Mouse (Mus musculus) megakaryocyte progenitor cell, adult 5-6 weeks (primary cell): ENCODE results near the gene Gm813. TPM values are rescaled to one million over a fixed set of nuclear protein-coding genes. Genes with fewer than 3 reads are reported as not detected.
A peak's percentile ranks its signal among the peaks of the same experiment; 100 is the strongest.

Experiments
- ATAC-seq: replicated peaks from 2 replicates; pipeline ENCODE4 v1.8.0; 2016; ENCODE audit warnings: mild to moderate bottlenecking, moderate TSS enrichment, inconsistent platforms; ENCODE audit not compliant: poor library complexity
- total RNA-seq, 2 experiments: library from RNA; stranded (forward) in 1 of 2; stranded (reverse) in 1 of 2; fragments of 157-497, 149-512 nt in 1 of 2; fragments of 200-1000 nt in 1 of 2; gene quantifications; 2 replicates each; pipeline versions ENCODE4 v1.2.3 to v1.2.4; 2015 to 2017

Gm813 gene
- total RNA-seq, 2 experiments from 2014 or later, result not detected

- no peak for ATAC-seq
Measured at GRCm38 (mm10) chr16:58607101-58607500, 9.7 kb downstream of the Gm813 start.

GRCm38 (mm10) chr16:58604680-58605079, 12.1 kb downstream of the Gm813 start:
- ATAC-seq, result peak; percentile 95

- ATAC-seq, result peak; percentile 33
Measured at GRCm38 (mm10) chr16:58603831-58604230, 12.9 kb downstream of the Gm813 start.

- ATAC-seq, result no peak
Measured at GRCm38 (mm10) chr16:58600846-58601245, 15.9 kb downstream of the Gm813 start.

GRCm38 (mm10) chr16:58591299-58591698, 25.5 kb downstream of the Gm813 start:
- no peak for ATAC-seq

- ATAC-seq, result no peak
Measured at GRCm38 (mm10) chr16:58589444-58589843, 27.3 kb downstream of the Gm813 start.

GRCm38 (mm10) chr16:58573949-58574722, 42.6 kb downstream of the Gm813 start:
- no peak for ATAC-seq

GRCm38 (mm10) chr16:58570694-58571264, 46.0 kb downstream of the Gm813 start:
- no peak for ATAC-seq

Other genes with a start within 250 kb of the Gm813 start
- gene Dcbld2, start 208.5 kb downstream of the Gm813 start, total RNA-seq (2015), result 0.29 and 0.35 TPM in 2 replicates
- 0.07 and 0.33 TPM in 2 replicates for gene Dcbld2, start 208.5 kb downstream of the Gm813 start, total RNA-seq (2017)
- 2.8 and 4.5 TPM in 2 replicates for gene St3gal6, start 92.7 kb downstream of the Gm813 start, total RNA-seq (2015)
- gene St3gal6, start 92.7 kb downstream of the Gm813 start, total RNA-seq (2017), result 4.0 and 8.0 TPM in 2 replicates
- gene E330017A01Rik, start 21.8 kb upstream of the Gm813 start, total RNA-seq (2015), result 0.22 TPM in 1 of 2 replicates, not detected in the other
- gene E330017A01Rik, start 21.8 kb upstream of the Gm813 start, total RNA-seq (2017), result not detected in 2 replicates
- gene Cpox, start 53.3 kb upstream of the Gm813 start, total RNA-seq (2015), result 68.8 and 73.1 TPM in 2 replicates
- gene Cpox, start 53.3 kb upstream of the Gm813 start, total RNA-seq (2017), result 28.9 and 34.3 TPM in 2 replicates
- 0.86 and 1.1 TPM in 2 replicates for gene Gpr15, start 102.1 kb upstream of the Gm813 start, total RNA-seq (2015)
- 0.78 and 2.0 TPM in 2 replicates for gene Gpr15, start 102.1 kb upstream of the Gm813 start, total RNA-seq (2017)
- gene Cldnd1, start 110.9 kb upstream of the Gm813 start, total RNA-seq (2015), result 41.5 and 62.0 TPM in 2 replicates
- gene Cldnd1, start 110.9 kb upstream of the Gm813 start, total RNA-seq (2017), result 14.3 and 17.6 TPM in 2 replicates
- gene Olfr172, start 146.2 kb upstream of the Gm813 start, total RNA-seq (2015), result not detected in 2 replicates
- not detected in 2 replicates for gene Olfr172, start 146.2 kb upstream of the Gm813 start, total RNA-seq (2017)
- not detected in 2 replicates for gene Olfr173, start 183.3 kb upstream of the Gm813 start, total RNA-seq (2015)
- gene Olfr173, start 183.3 kb upstream of the Gm813 start, total RNA-seq (2017), result not detected in 2 replicates
- gene Olfr175-ps1, start 209.8 kb upstream of the Gm813 start, total RNA-seq (2015), result not detected in 2 replicates
- not detected in 2 replicates for gene Olfr175-ps1, start 209.8 kb upstream of the Gm813 start, total RNA-seq (2017)